Mouse (Mus musculus) layer of hippocampus, adult 11-12 months (tissue): Measurements from ENCODE around the gene Fggy.

Experiments
- DNase-seq: peaks from one replicate; pipeline ENCODE4 v3.0.0; 2022; ENCODE audit warnings: low spot score

Fggy gene

GRCm38 (mm10) chr4:95861074-95861473 is 303.8 kb downstream of the Fggy start:
- DNase-seq: no peak

DNA sequence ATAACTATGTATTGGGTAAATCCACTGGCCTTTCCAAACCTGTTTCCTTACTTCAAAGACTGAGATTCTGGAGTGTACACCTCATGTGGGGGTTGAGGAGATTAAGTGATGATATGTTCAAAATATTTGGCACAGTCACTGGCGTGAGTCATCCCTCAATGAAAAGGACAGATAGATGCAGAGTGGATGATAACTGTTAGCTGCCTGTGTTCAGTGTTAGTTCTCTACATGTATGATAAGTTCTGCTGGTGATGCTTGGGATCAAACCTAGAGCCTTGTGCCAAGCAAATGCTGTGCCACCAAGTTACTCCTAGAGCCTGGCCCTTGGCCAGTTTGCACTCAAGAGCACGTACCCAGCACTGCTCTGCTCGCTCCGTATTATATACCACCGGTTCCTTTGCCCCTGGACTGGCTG is 304.4 kb downstream of the Fggy start:
- no peak for DNase-seq

DNA sequence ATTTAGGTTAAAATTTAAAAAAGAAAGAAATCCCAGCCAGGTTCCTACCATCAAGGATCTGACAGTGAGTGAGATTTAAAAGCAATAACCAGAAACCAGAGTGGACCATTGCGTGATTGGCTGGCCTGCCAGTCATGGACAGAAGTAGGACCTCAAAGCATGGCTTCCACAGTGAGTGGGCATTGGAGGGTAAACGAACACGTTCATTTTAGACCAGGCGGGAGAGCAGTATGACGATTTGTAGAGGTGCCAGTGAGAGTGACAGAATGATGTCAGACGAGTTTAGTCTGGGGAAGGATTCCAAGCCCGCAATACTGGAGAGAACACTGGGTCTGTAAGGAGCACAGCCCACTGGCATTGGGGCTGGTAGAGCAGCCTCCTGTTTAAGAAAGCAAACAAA is 305.0 kb downstream of the Fggy start:
- DNase-seq: no peak

DNA sequence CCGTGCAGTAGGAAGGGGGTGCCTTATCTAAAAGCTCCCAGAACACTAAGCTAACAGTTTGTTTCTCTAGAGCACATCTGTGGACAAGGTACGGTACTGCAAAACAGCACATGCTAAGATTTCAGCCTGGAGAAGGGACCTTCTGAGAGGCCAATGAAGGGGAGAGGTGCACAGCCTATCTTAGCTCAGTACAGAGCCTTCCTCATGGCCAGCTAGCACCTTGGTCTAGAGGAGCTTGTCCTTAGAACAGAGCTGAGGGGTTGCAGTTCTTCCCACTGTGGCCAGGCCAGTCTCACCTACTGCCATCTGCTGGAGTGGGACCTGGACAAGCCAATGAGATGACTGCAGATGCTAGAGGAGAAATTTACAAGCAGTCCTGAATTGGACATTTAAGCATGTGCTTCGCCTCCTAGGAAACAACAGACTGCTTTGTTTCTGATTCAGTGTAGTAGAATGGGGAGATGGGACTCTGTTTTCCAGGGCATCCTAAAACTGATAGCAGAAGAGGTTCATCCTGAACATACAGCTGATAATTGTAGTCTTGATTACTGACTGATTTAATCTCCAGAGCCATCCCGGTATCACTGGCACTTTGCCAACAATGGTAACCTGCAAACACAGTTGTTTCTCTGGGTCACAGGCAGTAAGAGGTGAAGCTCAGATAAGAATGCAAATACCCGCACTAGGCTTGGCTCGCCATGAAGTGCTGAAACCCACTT is 305.6 kb downstream of the Fggy start:
- DNase-seq: no peak

DNA sequence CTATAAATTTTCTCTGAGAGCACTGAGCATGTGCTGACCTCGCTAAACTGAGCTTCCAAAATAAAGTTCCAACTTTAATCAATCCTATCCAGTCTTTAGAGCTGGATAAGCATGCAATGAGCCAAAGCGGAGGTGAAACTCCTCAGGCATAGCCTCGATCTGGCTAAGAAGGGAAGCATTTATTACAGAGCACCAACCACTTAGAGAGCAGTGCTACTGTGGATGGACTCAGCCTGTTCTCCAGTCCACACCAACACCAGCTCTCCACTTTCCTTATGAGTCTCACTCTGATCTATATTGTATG is 306.1 kb downstream of the Fggy start:
- DNase-seq: no peak

- no peak for DNase-seq
Observed at GRCm38 (mm10) chr4:95865251-95865650, 307.9 kb downstream of the Fggy start.

DNA sequence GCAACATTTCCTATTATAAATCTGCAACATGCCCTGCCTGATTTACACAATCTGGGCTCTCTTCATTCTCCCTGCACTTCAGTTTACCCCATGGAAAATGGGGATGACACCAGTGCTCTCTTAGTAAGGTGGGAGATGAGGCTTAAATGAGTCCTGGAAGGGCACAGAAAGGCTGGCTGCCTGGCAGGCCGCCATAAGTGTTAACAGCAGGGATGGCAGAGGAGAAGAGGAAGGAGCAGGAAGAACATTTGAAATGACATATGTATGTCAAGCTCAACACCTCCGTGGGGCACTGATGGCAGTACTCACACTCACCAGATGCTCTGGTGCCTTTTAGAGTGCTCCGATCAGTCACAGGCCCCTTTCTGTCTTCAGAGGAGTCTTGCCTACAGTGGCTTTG is 308.6 kb downstream of the Fggy start:
- DNase-seq: no peak

DNA sequence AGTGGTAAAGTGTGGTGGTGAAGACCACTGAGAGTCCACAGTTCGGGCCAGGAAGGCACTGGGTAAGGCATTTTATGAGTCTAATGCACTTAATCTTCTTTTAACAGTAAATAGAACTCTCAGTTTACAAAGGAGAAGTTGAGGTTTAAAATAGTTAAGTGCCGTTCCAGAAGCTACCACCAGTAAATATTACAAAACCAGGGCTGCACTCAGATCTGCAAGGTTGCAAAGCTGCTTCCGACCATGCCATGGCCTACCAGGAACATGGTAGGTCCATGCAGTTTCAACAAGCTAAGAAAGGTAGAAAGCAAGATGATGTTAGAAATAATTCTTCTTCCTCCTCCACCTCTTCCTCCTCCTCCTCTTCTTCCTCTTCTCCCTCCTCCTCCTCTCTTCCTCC is 309.8 kb downstream of the Fggy start:
- no peak for DNase-seq

DNA sequence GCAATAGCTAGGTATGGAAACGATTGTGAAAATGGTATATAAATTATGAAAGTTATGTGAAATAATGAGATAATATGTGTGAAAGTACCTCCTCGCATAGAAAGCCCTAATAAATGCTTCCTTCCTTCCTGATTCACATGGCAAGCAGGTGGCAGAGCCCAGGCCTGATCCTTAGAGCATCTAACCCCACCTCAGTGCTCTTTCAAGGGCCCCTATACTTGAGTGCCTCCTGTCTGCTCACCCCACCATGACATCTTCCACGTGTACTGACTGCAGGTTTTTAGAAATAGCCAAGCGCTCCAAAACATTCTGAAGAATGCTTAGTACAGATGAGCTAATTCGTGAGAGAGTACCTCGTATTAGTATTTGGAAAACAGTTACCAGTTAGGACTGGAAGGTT is 311.0 kb downstream of the Fggy start:
- DNase-seq: no peak

- DNase-seq: peak; percentile 83
Observed at GRCm38 (mm10) chr4:95871216-95871881, 314.0 kb downstream of the Fggy start.

DNA sequence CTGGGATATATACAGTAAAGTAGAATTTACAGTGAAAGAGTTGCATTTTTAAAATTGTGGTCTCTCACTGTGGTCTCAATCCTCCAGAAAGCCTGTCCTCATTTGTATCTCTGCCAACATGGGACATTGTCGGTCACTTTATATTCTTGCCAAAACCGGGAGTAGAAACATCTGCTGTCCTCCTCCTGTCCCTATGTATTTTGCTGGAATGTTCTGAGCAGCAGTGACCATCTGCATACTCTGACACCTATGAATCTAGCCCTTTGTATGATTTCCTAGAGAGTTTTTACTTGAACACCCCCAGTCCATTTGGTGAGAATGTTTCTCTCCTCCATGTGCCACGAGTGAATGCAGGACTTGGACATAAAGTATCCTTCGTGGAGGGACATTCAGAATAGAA is 318.6 kb downstream of the Fggy start:
- DNase-seq: no peak

GRCm38 (mm10) chr4:95877436-95877835 is 320.1 kb downstream of the Fggy start:
- DNase-seq: no peak

DNA sequence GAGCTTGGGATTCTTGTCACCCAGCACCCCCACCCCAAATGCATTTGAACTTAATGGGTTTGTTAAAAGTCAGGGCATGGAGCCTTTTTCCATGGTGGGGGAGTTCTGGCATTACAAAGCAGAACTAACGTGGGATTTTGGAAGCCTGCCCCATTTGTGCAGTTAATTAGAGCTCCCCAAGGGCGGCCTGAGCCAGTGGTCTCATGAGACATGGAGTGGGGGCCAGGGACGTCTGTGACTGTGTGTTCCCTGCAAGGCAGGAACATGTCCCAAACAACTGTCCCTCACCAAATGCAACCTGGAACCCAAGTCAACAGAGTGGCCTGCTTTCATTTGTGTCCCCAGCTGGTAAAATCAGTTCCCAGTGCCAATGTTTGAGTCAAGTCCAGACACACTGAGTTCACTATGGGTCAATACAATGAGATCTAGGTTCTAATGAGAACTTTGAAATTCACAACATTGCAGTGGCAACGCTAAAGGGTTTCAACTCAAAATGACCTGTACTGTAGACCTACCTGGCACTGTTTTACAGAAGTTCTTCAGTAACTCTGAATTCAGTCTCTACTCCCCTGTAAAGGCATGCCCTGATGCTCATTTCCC is 324.5 kb downstream of the Fggy start:
- no peak for DNase-seq

DNA sequence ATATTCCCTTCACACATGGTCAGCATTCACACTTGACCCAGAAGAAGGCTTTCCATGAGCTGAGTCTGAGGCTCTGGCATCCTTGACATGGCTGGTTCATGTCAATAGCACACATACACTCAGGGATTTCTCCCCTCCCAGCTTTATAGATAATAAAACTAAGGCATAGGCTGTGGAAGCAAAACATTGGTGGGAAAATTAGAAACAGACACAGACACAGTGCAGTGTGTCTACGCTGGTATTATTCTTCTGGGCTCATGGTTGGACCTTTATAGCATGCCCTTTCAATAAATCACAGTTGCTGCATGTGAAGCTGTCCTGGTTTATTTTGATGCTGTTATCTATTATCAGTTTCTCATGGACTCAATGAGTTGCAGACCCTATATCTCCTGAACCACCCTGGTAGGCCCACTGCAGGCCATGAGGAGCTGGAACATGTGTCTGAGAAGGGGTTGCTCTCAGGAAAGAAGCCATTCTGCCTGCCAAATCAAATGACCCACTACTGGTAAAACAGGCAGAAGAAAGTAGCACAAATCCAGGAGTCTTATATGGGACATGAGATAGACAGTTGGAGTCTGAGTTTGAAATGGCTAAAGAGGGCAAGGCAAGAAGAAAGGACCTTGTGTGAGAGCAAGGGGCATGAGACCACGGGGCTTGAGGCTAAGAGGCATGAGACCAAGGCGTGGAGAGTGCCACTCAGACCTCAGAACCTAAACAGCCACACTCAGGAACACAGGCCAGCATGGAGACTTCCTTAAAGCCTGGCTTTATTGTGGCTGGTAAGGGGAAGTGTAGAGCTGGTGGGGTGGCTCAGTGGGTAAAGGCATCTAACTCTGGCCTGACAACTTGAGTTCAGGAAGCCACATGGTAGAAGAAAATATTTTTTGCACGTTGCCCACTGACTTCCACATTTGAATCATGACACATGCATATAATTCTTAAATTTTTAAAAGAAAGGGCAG is 327.2 kb downstream of the Fggy start:
- no peak for DNase-seq

GRCm38 (mm10) chr4:95895199-95895754 is 338.0 kb downstream of the Fggy start:
- no peak for DNase-seq

- no peak for DNase-seq
Observed at GRCm38 (mm10) chr4:95896571-95896970, 339.3 kb downstream of the Fggy start.

GRCm38 (mm10) chr4:95897236-95897874 is 340.0 kb downstream of the Fggy start:
- no peak for DNase-seq

GRCm38 (mm10) chr4:95898714-95899113 is 341.4 kb downstream of the Fggy start:
- DNase-seq: no peak

DNA sequence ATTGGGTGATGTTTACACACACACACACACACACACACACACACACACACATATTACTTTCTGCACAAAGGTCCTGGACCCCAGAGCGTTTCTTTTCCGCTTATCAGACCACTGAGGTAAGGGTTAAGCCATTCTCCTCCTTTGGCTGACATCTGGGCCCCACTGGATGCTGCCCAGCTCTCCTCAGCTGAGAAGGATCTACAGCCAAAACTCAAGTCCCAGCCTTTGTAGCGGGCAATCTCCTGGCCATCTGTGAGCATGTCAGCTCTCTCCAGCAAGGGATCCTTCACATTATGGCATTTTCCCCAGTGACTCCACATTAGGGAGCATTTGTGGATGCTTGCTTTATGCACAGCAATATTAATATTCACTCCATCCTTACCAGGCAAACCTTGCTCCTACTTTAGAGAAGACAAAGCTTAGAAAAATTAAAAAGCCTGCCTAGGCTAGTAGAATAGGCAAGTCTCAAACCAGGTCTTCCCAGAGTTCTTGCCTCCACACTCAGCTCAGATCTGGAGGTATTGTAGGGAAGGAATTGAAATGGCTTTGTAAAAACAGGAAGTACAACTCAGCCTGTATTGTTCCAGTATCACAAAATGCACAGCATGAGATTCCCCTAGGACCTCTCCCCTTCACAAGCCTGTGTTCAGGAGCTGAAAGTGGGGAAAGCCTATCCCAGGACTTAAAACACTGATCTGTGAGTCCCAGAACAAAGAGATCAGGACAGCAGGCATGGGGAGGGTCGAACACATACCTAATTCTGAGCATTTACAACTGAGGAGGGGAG is 342.8 kb downstream of the Fggy start:
- DNase-seq: no peak

- no peak for DNase-seq
Observed at GRCm38 (mm10) chr4:95900815-95901214, 343.5 kb downstream of the Fggy start.

- no peak for DNase-seq
Observed at GRCm38 (mm10) chr4:95906141-95906540, 348.8 kb downstream of the Fggy start.
